Mouse (Mus musculus): Measurements from ENCODE around the gene Rmi1.

DNA sequence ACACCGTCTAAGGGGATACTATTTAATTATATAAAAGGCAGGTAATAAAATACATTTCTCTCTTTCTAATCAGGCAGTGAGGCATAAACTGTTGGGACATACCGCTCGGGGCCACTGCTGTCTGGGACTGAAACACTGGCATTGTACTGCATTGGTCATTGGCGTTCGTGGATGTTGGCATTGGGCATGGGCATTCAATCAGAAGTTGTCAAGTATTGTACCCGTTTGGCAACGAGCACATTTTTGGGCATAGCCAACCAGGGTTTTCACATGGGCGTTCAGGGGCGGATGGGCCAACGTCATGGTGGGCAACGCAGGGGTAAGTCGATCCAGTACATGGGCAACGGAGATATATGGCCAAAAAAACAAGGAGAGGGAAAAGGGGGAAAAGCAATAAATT lies 4.4 kb upstream of the Rmi1 start:
- no peak for TF ChIP-seq POLR2A (IDR thresholded peaks at IDR 0.05; ENCODE audit: insufficient read depth, low read length)
- no peak for TF ChIP-seq CTCF (IDR thresholded peaks at IDR 0.05; ENCODE audit: low read depth, low read length)

Measured in ES-Bruce4 (cell line).